Mouse (Mus musculus) liver, embryonic 14.5 days (tissue): Measurements from ENCODE around the gene Myo18a. TPM values are rescaled to one million over a fixed set of nuclear protein-coding genes. Genes with fewer than 3 reads are reported as not detected.

Experiments
- ATAC-seq: fragments of 200-750 bp; cut with Nextera tagmentation; 2 replicates; pipeline ENCODE4 v1.8.0; 2017; ENCODE audit warnings: moderate number of reproducible peaks, mild to moderate bottlenecking, moderate library complexity; ENCODE audit not compliant: insufficient read depth
- DNase-seq, 3 experiments: peaks; one replicate each; pipeline ENCODE4 v3.0.0-alpha.2; 2012 to 2013; ENCODE audit warnings: low read depth in 3 of 3, low spot score in 3 of 3
- H3K27ac ChIP-seq: fragments of 300-500 bp; sonication (generic); 2 replicates; pipeline ENCODE4 v1.5.1; 2014; ENCODE audit warnings: moderate library complexity, mild to moderate bottlenecking, control low read depth, inconsistent platforms
- H3K27me3 ChIP-seq: fragments of 300-500 bp; sonication (generic); 2 replicates; pipeline ENCODE4 v1.6.1; 2014; ENCODE audit warnings: mild to moderate bottlenecking, low read length, moderate library complexity; ENCODE audit not compliant: control insufficient read depth, insufficient read depth
- H3K36me3 ChIP-seq: fragments of 300-500 bp; sonication (generic); replicated peaks from 2 replicates; pipeline ENCODE4 v1.6.1; 2014; ENCODE audit warnings: low read depth; ENCODE audit not compliant: control insufficient read depth, insufficient read depth
- H3K4me1 ChIP-seq, 2 experiments: fragments of 200-500 bp in 1 of 2; fragments of 300-500 bp in 1 of 2; sonication (generic) in 1 of 2; replicated peaks; 2 replicates each; pipeline ENCODE4 v1.6.1; 2012 to 2014; ENCODE audit warnings: antibody characterized with exemption in 1 of 2, inconsistent platforms in 1 of 2, low read length in 1 of 2; ENCODE audit not compliant: control insufficient read depth in 2 of 2, insufficient read depth in 2 of 2
- H3K4me2 ChIP-seq: fragments of 300-500 bp; sonication (generic); 2 replicates; pipeline ENCODE4 v1.6.1; 2014; ENCODE audit warnings: low read depth, mild to moderate bottlenecking, control low read depth, moderate library complexity
- H3K4me3 ChIP-seq, 2 experiments: fragments of 200-500 bp in 1 of 2; fragments of 300-500 bp in 1 of 2; sonication (generic) in 1 of 2; 2 replicates each; pipeline ENCODE4 v1.5.1; 2012 to 2014; ENCODE audit warnings: low read depth in 2 of 2, low read length in 2 of 2, mild to moderate bottlenecking in 2 of 2, control low read depth in 1 of 2, inconsistent platforms in 1 of 2, moderate library complexity in 1 of 2; ENCODE audit not compliant: insufficient read depth in 1 of 2
- H3K9ac ChIP-seq: fragments of 300-500 bp; sonication (generic); replicated peaks from 2 replicates; pipeline ENCODE4 v1.6.1; 2014; ENCODE audit warnings: mild to moderate bottlenecking, control low read depth, moderate library complexity
- H3K9me3 ChIP-seq: fragments of 300-500 bp; sonication (generic); 2 replicates; pipeline ENCODE4 v1.6.1; 2016; ENCODE audit warnings: low read length, mixed read lengths; ENCODE audit not compliant: control insufficient read depth
- CTCF ChIP-seq: IDR thresholded peaks from 2 replicates; pipeline ENCODE4 v1.5.1; 2016; ENCODE audit warnings: antibody characterized with exemption, low read depth, control low read depth
- EP300 ChIP-seq: IDR thresholded peaks from 2 replicates; pipeline ENCODE4 v1.6.1; 2016; ENCODE audit warnings: antibody characterized with exemption, low read depth
- WGBS: fragments of 180-500 bp; shearing (Covaris S2); extraction: QIAGEN DNeasy Blood & Tissue Kit; methylation state at CpG from one replicate; pipeline ENCODE4 v1.1.7; 2014; ENCODE audit not compliant: insufficient replicate concordance; 5-methylcytosine and 5-hydroxymethylcytosine counted together
- polyA plus RNA-seq, 2 experiments: library from polyadenylated mRNA; depleted of rRNA in 1 of 2; stranded (reverse) in 1 of 2; unstranded in 1 of 2; fragments of >200 nt; fragmentation: Nextera tagmentation in 1 of 2; extraction: Ambion mirVana in 1 of 2; gene quantifications; 2 replicates each; pipeline versions ENCODE4 v1.2.1 to v1.2.3; 2012 to 2014

Gene Myo18a
- polyA plus RNA-seq, 2 experiments: 13.5 to 15.4 TPM

- Histone ChIP-seq H3K27me3 (no peaks in the 10 kb centered on the region), H3K4me1 (no peaks in the 10 kb centered on the region), H3K36me3 (peaks cover 21% of the 10 kb centered on the region), H3K4me3 (no peak overlapping the region), H3K9me3 (no peaks in the 10 kb centered on the region), H3K27ac (no peak overlapping the region), H3K4me2 (no peak overlapping the region), H3K9ac (no peak overlapping the region)
- 80% methylated on average over 23 of the region's 23 CpGs for WGBS
- ATAC-seq (no peak), DNase-seq (no peak)
- no peak for TF ChIP-seq EP300
- TF ChIP-seq CTCF: no peak
These were observed 66.2 kb downstream of the Myo18a start for GRCm38 (mm10) chr11:77829043-77829841.

GRCm38 (mm10) chr11:77830875-77831274 is 67.8 kb downstream of the Myo18a start:
- TF ChIP-seq EP300 (no peak), CTCF (no peak)
- Histone ChIP-seq H3K4me1 (no peaks in the 10 kb centered on the region), H3K36me3 (peaks cover 24% of the 10 kb centered on the region), H3K9me3 (no peaks in the 10 kb centered on the region), H3K4me3 (no peak overlapping the region), H3K27me3 (no peaks in the 10 kb centered on the region), H3K9ac (no peak overlapping the region), H3K27ac (no peak overlapping the region), H3K4me2 (no peak overlapping the region)
- WGBS: 75% methylated on average over 7 of the region's 7 CpGs
- DNase-seq (no peak), ATAC-seq (no peak)

- H3K9ac ChIP-seq: no peak overlapping the region
- H3K27ac ChIP-seq: no peak overlapping the region
- DNase-seq (no peak), ATAC-seq (no peak)
- H3K4me1 ChIP-seq: no peaks in the 10 kb centered on the region
- TF ChIP-seq CTCF: no peak
- TF ChIP-seq EP300: no peak
- WGBS: 74% methylated on average over 4 of the region's 4 CpGs
- H3K36me3 ChIP-seq: peaks cover 24% of the 10 kb centered on the region
- H3K9me3 ChIP-seq: no peaks in the 10 kb centered on the region
- H3K4me3 ChIP-seq: no peak overlapping the region
- no peak overlapping the region for H3K4me2 ChIP-seq
- no peaks in the 10 kb centered on the region for H3K27me3 ChIP-seq
These were observed 69.5 kb downstream of the Myo18a start for GRCm38 (mm10) chr11:77832541-77832940.

GRCm38 (mm10) chr11:77835109-77835508 is 72.1 kb downstream of the Myo18a start:
- H3K9ac ChIP-seq: no peak overlapping the region
- no peaks in the 10 kb centered on the region for H3K9me3 ChIP-seq
- DNase-seq (no peak), ATAC-seq (no peak)
- no peak overlapping the region for H3K27ac ChIP-seq
- WGBS: 71% methylated on average over 3 of the region's 3 CpGs
- TF ChIP-seq EP300: no peak
- TF ChIP-seq CTCF: peak; percentile 59
- H3K36me3 ChIP-seq: peaks cover 10% of the 10 kb centered on the region
- no peak overlapping the region for H3K4me3 ChIP-seq
- H3K4me1 ChIP-seq: no peaks in the 10 kb centered on the region
- H3K27me3 ChIP-seq: no peaks in the 10 kb centered on the region
- H3K4me2 ChIP-seq: no peak overlapping the region

- Histone ChIP-seq H3K4me2 (no peak overlapping the region), H3K4me3 (no peak overlapping the region), H3K9ac (no peak overlapping the region), H3K27ac (no peak overlapping the region), H3K4me1 (no peaks in the 10 kb centered on the region), H3K27me3 (no peaks in the 10 kb centered on the region), H3K36me3 (peaks cover 10% of the 10 kb centered on the region), H3K9me3 (no peaks in the 10 kb centered on the region)
- TF ChIP-seq CTCF (no peak), EP300 (no peak)
- DNase-seq (no peak), ATAC-seq (no peak)
- 79% methylated on average over 5 of the region's 5 CpGs for WGBS
These were observed 73.2 kb downstream of the Myo18a start for GRCm38 (mm10) chr11:77836290-77836689.
